Mouse (Mus musculus) hindbrain, postnatal 0 days (tissue): ENCODE data around the gene Acot11. TPM values are rescaled to one million over a fixed set of nuclear protein-coding genes. Genes with fewer than 3 reads are reported as not detected.
A peak's percentile ranks its signal among the peaks of the same experiment; 100 is the strongest.
"Not testable (repeated sequence)": the region's sequence is repeated elsewhere in the genome, so short reads cannot be mapped to it uniquely, and the experiment has no call there.

Experiments
- ATAC-seq: fragments of 200-750 bp; cut with Nextera tagmentation; 2 replicates; pipeline ENCODE4 v1.8.0; 2017; ENCODE audit warnings: mild to moderate bottlenecking, moderate TSS enrichment, moderate library complexity
- DNase-seq: peaks from one replicate; pipeline ENCODE4 v3.0.0-alpha.2; 2015; ENCODE audit warnings: low spot score
- H3K27ac ChIP-seq: fragments of 300-500 bp; sonication (generic); 2 replicates; pipeline ENCODE4 v1.5.1; 2014; ENCODE audit warnings: mild to moderate bottlenecking
- H3K27me3 ChIP-seq: fragments of 300-500 bp; sonication (generic); 2 replicates; pipeline ENCODE4 v1.6.1; 2014; ENCODE audit warnings: low read length, mixed read lengths; ENCODE audit not compliant: insufficient read depth
- H3K36me3 ChIP-seq: fragments of 300-500 bp; sonication (generic); 2 replicates; pipeline ENCODE4 v1.6.1; 2014; ENCODE audit warnings: low read length, mixed read lengths; ENCODE audit not compliant: insufficient read depth
- H3K4me1 ChIP-seq: fragments of 300-500 bp; sonication (generic); 2 replicates; pipeline ENCODE4 v1.6.1; 2014; ENCODE audit warnings: antibody characterized with exemption, low read length, mixed read lengths; ENCODE audit not compliant: insufficient read depth
- H3K4me2 ChIP-seq: fragments of 300-500 bp; sonication (generic); 2 replicates; pipeline ENCODE4 v1.6.1; 2014; ENCODE audit warnings: low read depth, mild to moderate bottlenecking, low read length, moderate library complexity, mixed read lengths
- H3K4me3 ChIP-seq: fragments of 300-500 bp; sonication (generic); 2 replicates; pipeline ENCODE4 v1.5.1; 2014; ENCODE audit warnings: low read length
- H3K9ac ChIP-seq: fragments of 300-500 bp; sonication (generic); replicated peaks from 2 replicates; pipeline ENCODE4 v1.6.1; 2014; ENCODE audit warnings: mild to moderate bottlenecking, low read length, moderate library complexity, mixed read lengths
- H3K9me3 ChIP-seq: fragments of 300-500 bp; sonication (generic); 2 replicates; pipeline ENCODE4 v1.6.1; 2016; ENCODE audit warnings: low read length, mixed read lengths
- CTCF ChIP-seq: IDR thresholded peaks from 2 replicates; pipeline ENCODE4 v1.5.1; 2016; ENCODE audit warnings: antibody characterized with exemption, control low read depth, low read depth
- WGBS: fragments of 180-500 bp; shearing (Covaris S2); extraction: QIAGEN DNeasy Blood & Tissue Kit; methylation state at CpG from one replicate; pipeline ENCODE4 v1.1.7; 2014; 5-methylcytosine and 5-hydroxymethylcytosine counted together
- polyA plus RNA-seq: library from polyadenylated mRNA; unstranded; fragments of >200 nt; fragmentation: Nextera tagmentation; extraction: Ambion mirVana; gene quantifications from 2 replicates; pipeline ENCODE4 v1.2.1, GENCODE M21; 2015
- total RNA-seq: library from RNA; depleted of rRNA; stranded (reverse); fragments of >200 nt; gene quantifications from 2 replicates; pipeline ENCODE4 v1.2.3, GENCODE M21; 2014

Gene Acot11
- total and polyA plus RNA-seq, 2 experiments from 2014 or later, result 2.0 to 12.2 TPM

GRCm38 (mm10) chr4:106803781-106804180 lies 1.0 kb downstream of the Acot11 start:
- DNase-seq (no peak), ATAC-seq (no peak)
- Histone ChIP-seq H3K27me3 (no peaks in the 10 kb centered on the region), H3K4me2 (no peak overlapping the region), H3K4me3 (no peak overlapping the region), H3K4me1 (no peaks in the 10 kb centered on the region), H3K9ac (no peak overlapping the region), H3K27ac (no peak overlapping the region), H3K36me3 (no peaks in the 10 kb centered on the region), H3K9me3 (no peaks in the 10 kb centered on the region)
- TF ChIP-seq CTCF, result peak; percentile 38
- 89% methylated on average over 4 of the region's 4 CpGs for WGBS

- Histone ChIP-seq H3K27me3 (no peaks in the 10 kb centered on the region), H3K36me3 (no peaks in the 10 kb centered on the region), H3K9ac (no peak overlapping the region), H3K27ac (no peak overlapping the region), H3K4me1 (no peaks in the 10 kb centered on the region), H3K4me3 (no peak overlapping the region), H3K4me2 (peak overlapping the region; percentile 35), H3K9me3 (no peaks in the 10 kb centered on the region)
- DNase-seq (peak; percentile 81), ATAC-seq (peak; percentile 84)
- TF ChIP-seq CTCF, result peak; percentile 78
- 9% methylated on average over 15 of the region's 15 CpGs for WGBS
Observed at GRCm38 (mm10) chr4:106799772-106800336, 4.9 kb downstream of the Acot11 start.

GRCm38 (mm10) chr4:106798908-106799546 lies 5.8 kb downstream of the Acot11 start:
- Histone ChIP-seq H3K4me3 (no peak overlapping the region), H3K27me3 (no peaks in the 10 kb centered on the region), H3K4me2 (peak overlapping the region; percentile 35), H3K4me1 (no peaks in the 10 kb centered on the region), H3K36me3 (no peaks in the 10 kb centered on the region), H3K9me3 (no peaks in the 10 kb centered on the region), H3K9ac (no peak overlapping the region), H3K27ac (peak overlapping the region; percentile 11; the same call in 1 of the 2 replicates)
- TF ChIP-seq CTCF, result no peak
- WGBS, result 62% methylated on average over 10 of the region's 10 CpGs
- ATAC-seq (no peak), DNase-seq (no peak)

GRCm38 (mm10) chr4:106795289-106795688 lies 9.5 kb downstream of the Acot11 start:
- Histone ChIP-seq H3K27me3 (no peaks in the 10 kb centered on the region), H3K27ac (no peak overlapping the region), H3K9ac (no peak overlapping the region), H3K9me3 (no peaks in the 10 kb centered on the region), H3K4me2 (no peak overlapping the region), H3K36me3 (no peaks in the 10 kb centered on the region), H3K4me3 (no peak overlapping the region), H3K4me1 (no peaks in the 10 kb centered on the region)
- no peak for DNase-seq
- ATAC-seq, result no peak
- 85% methylated on average over 2 of the region's 2 CpGs for WGBS
- no peak for TF ChIP-seq CTCF

- DNase-seq (no peak), ATAC-seq (no peak)
- Histone ChIP-seq H3K36me3 (no peaks in the 10 kb centered on the region), H3K9me3 (no peaks in the 10 kb centered on the region), H3K27ac (no peak overlapping the region), H3K4me3 (no peak overlapping the region), H3K4me2 (no peak overlapping the region), H3K4me1 (no peaks in the 10 kb centered on the region), H3K9ac (no peak overlapping the region), H3K27me3 (no peaks in the 10 kb centered on the region)
- WGBS, result 93% methylated on average over 7 of the region's 7 CpGs
- no peak for TF ChIP-seq CTCF
Observed at GRCm38 (mm10) chr4:106794247-106794646, 10.6 kb downstream of the Acot11 start.

- not testable (repeated sequence) for ATAC-seq, H3K27me3 ChIP-seq
- 96% methylated on average over 9 of the region's 9 CpGs for WGBS
Observed at GRCm38 (mm10) chr4:106793826-106794225, 11.0 kb downstream of the Acot11 start.

GRCm38 (mm10) chr4:106792276-106792675 lies 12.5 kb downstream of the Acot11 start:
- no peak overlapping the region for H3K9ac ChIP-seq
- H3K4me3 ChIP-seq, result no peak overlapping the region
- H3K36me3 ChIP-seq, result no peaks in the 10 kb centered on the region
- no peaks in the 10 kb centered on the region for H3K27me3 ChIP-seq
- no peak for DNase-seq
- H3K4me2 ChIP-seq, result no peak overlapping the region
- ATAC-seq, result no peak
- H3K27ac ChIP-seq, result no peak overlapping the region
- no peak for TF ChIP-seq CTCF
- H3K9me3 ChIP-seq, result no peaks in the 10 kb centered on the region
- H3K4me1 ChIP-seq, result no peaks in the 10 kb centered on the region

More at GRCm38 (mm10) chr4:106793826-106794225, 11.0 kb downstream of the Acot11 start:
- not testable (repeated sequence) for H3K4me3 ChIP-seq, H3K36me3 ChIP-seq, H3K9me3 ChIP-seq, H3K4me2 ChIP-seq, H3K27ac ChIP-seq, DNase-seq, H3K4me1 ChIP-seq, H3K9ac ChIP-seq
